Mouse (Mus musculus) monocyte, adult 5-6 weeks (primary cell): ENCODE measurements around the gene Gm11596. TPM values are rescaled to one million over a fixed set of nuclear protein-coding genes. Genes with fewer than 3 reads are reported as not detected.
"Not testable (repeated sequence)": the region's sequence is repeated elsewhere in the genome, so short reads cannot be mapped to it uniquely, and the experiment has no call there.

Source experiments
- ATAC-seq: fragments of 153-309, 156-312 bp; replicated peaks from 2 replicates; pipeline ENCODE4 v1.8.0; 2017; ENCODE audit warnings: mild to moderate bottlenecking; ENCODE audit not compliant: low TSS enrichment, insufficient number of reproducible peaks, severe bottlenecking, poor library complexity, low FRiP score
- total RNA-seq: library from RNA; stranded (forward); fragments of 200-1000, 200-491, 200-594 nt; gene quantifications from 3 replicates; pipeline ENCODE4 v1.2.3, GENCODE M21; 2017

Gm11596 gene
- not detected in 3 replicates for total RNA-seq

GRCm38 (mm10) chr11:99793367-99793766 is at the start of gene Gm11596:
Gene Gm11596 (minus strand): TSS chr11:99793467.
- no peak for ATAC-seq

GRCm38 (mm10) chr11:99842185-99842584 is 48.9 kb upstream of the Gm11596 start:
- no peak for ATAC-seq

- no peak for ATAC-seq
These were observed 44.7 kb upstream of the Gm11596 start, which contains the start of gene 2300003K06Rik for GRCm38 (mm10) chr11:99837966-99838365. Gene 2300003K06Rik (minus strand): TSS chr11:99838066.

GRCm38 (mm10) chr11:99815566-99815965 is 22.3 kb upstream of the Gm11596 start, which contains the start of gene Gm11564:
Gene Gm11564 (minus strand): TSS chr11:99815666.
- not testable (repeated sequence) for ATAC-seq

- ATAC-seq, result not testable (repeated sequence)
These were observed 16.5 kb upstream of the Gm11596 start, which contains the start of gene Krtap4-13 for GRCm38 (mm10) chr11:99809792-99810191. Gene Krtap4-13 (minus strand): TSS chr11:99809892.

GRCm38 (mm10) chr11:99804346-99804745 is 11.1 kb upstream of the Gm11596 start, which contains the start of gene Gm11554:
Gene Gm11554 (minus strand): TSS chr11:99804446.
- ATAC-seq, result not testable (repeated sequence)

GRCm38 (mm10) chr11:99798832-99799231 is 5.6 kb upstream of the Gm11596 start, which contains the start of gene Gm11569:
Gene Gm11569 (minus strand): TSS chr11:99798932.
- not testable (repeated sequence) for ATAC-seq

GRCm38 (mm10) chr11:99784900-99785299 is 8.4 kb downstream of the Gm11596 start, which contains the start of gene Krtap4-9:
Gene Krtap4-9 (plus strand): TSS chr11:99785200.
- ATAC-seq, result not testable (repeated sequence)

- ATAC-seq, result no peak
These were observed 12.7 kb downstream of the Gm11596 start, which contains the start of gene Krtap4-8 for GRCm38 (mm10) chr11:99780604-99781003. Gene Krtap4-8 (minus strand): TSS chr11:99780704.

GRCm38 (mm10) chr11:99778401-99778800 is 14.9 kb downstream of the Gm11596 start:
- ATAC-seq, result no peak

- ATAC-seq, result not testable (repeated sequence)
These were observed 20.5 kb downstream of the Gm11596 start, which contains the start of gene Gm11595 for GRCm38 (mm10) chr11:99772813-99773212. Gene Gm11595 (minus strand): TSS chr11:99772913.

GRCm38 (mm10) chr11:99768410-99768809 is 24.9 kb downstream of the Gm11596 start:
- ATAC-seq, result no peak

GRCm38 (mm10) chr11:99758877-99759276 is 34.4 kb downstream of the Gm11596 start:
- no peak for ATAC-seq

GRCm38 (mm10) chr11:99743985-99744384 is 49.3 kb downstream of the Gm11596 start:
- no peak for ATAC-seq

Other genes with a start within 250 kb of the Gm11596 start
- gene Krtap3-3, start 242.6 kb downstream of the Gm11596 start, total RNA-seq, result not detected in 3 replicates
- not detected in 3 replicates for gene Krtap3-2, start 236.6 kb downstream of the Gm11596 start, total RNA-seq
- not detected in 3 replicates for gene Gm11939, start 234.0 kb downstream of the Gm11596 start, total RNA-seq
- not detected in 3 replicates for gene Krtap3-1, start 226.8 kb downstream of the Gm11596 start, total RNA-seq
- gene Krtap1-5, start 212.5 kb downstream of the Gm11596 start, total RNA-seq, result not detected in 3 replicates
- not detected in 3 replicates for gene Krtap1-4, start 209.8 kb downstream of the Gm11596 start, total RNA-seq
- gene Krtap1-3, start 202.1 kb downstream of the Gm11596 start, total RNA-seq, result not detected in 3 replicates
- not detected in 3 replicates for gene Krtap9-3, start 195.4 kb downstream of the Gm11596 start, total RNA-seq
- not detected in 3 replicates for gene Gm11938, start 190.2 kb downstream of the Gm11596 start, total RNA-seq
- gene Gm11937, start 183.3 kb downstream of the Gm11596 start, total RNA-seq, result not detected in 3 replicates
- not detected in 3 replicates for gene Krtap2-4, start 178.6 kb downstream of the Gm11596 start, total RNA-seq
- gene Gm11562, start 173.0 kb downstream of the Gm11596 start, total RNA-seq, result not detected in 3 replicates
- not detected in 3 replicates for gene Krtap4-1, start 165.2 kb downstream of the Gm11596 start, total RNA-seq
- gene Krtap4-2, start 158.4 kb downstream of the Gm11596 start, total RNA-seq, result not detected in 3 replicates
- gene Krtap4-7, start 149.4 kb downstream of the Gm11596 start, total RNA-seq, result not detected in 3 replicates
- not detected in 3 replicates for gene Gm11555, start 143.2 kb downstream of the Gm11596 start, total RNA-seq
- gene Gm11563, start 134.5 kb downstream of the Gm11596 start, total RNA-seq, result not detected in 3 replicates
- gene Krtap4-6, start 127.5 kb downstream of the Gm11596 start, total RNA-seq, result not detected in 3 replicates
- gene Gm14190, start 102.7 kb downstream of the Gm11596 start, total RNA-seq, result not detected in 3 replicates
- not detected in 3 replicates for gene Gm14180, start 59.2 kb downstream of the Gm11596 start, total RNA-seq
- gene Gm11595, start 20.6 kb downstream of the Gm11596 start, total RNA-seq, result not detected in 3 replicates
- not detected in 3 replicates for gene Krtap4-8, start 12.8 kb downstream of the Gm11596 start, total RNA-seq
- gene Krtap4-9, start 8.3 kb downstream of the Gm11596 start, total RNA-seq, result not detected in 3 replicates
- not detected in 3 replicates for gene Gm11569, start 5.5 kb upstream of the Gm11596 start, total RNA-seq
- not detected in 3 replicates for gene Gm11554, start 11.0 kb upstream of the Gm11596 start, total RNA-seq
- gene Krtap4-13, start 16.4 kb upstream of the Gm11596 start, total RNA-seq, result not detected in 3 replicates
- gene Gm11564, start 22.2 kb upstream of the Gm11596 start, total RNA-seq, result not detected in 3 replicates
- not detected in 3 replicates for gene 2300003K06Rik, start 44.6 kb upstream of the Gm11596 start, total RNA-seq
- gene Krtap4-16, start 58.1 kb upstream of the Gm11596 start, total RNA-seq, result not detected in 3 replicates
- not detected in 3 replicates for gene Gm11568, start 64.5 kb upstream of the Gm11596 start, total RNA-seq
- gene Gm11559, start 71.0 kb upstream of the Gm11596 start, total RNA-seq, result not detected in 3 replicates
- not detected in 3 replicates for gene Krtap9-1, start 79.9 kb upstream of the Gm11596 start, total RNA-seq
- not detected in 3 replicates for gene Gm11567, start 85.7 kb upstream of the Gm11596 start, total RNA-seq
- gene Krtap31-1, start 114.5 kb upstream of the Gm11596 start, total RNA-seq, result not detected in 3 replicates
- not detected in 3 replicates for gene Gm11565, start 121.3 kb upstream of the Gm11596 start, total RNA-seq
- gene Krtap31-2, start 142.8 kb upstream of the Gm11596 start, total RNA-seq, result not detected in 3 replicates
- gene Krtap9-5, start 155.0 kb upstream of the Gm11596 start, total RNA-seq, result not detected in 3 replicates
- not detected in 3 replicates for gene Krtap29-1, start 185.6 kb upstream of the Gm11596 start, total RNA-seq
- not detected in 3 replicates for gene Krtap16-1, start 193.1 kb upstream of the Gm11596 start, total RNA-seq
- gene Krtap17-1, start 200.5 kb upstream of the Gm11596 start, total RNA-seq, result not detected in 3 replicates
- gene Krt33a, start 222.7 kb upstream of the Gm11596 start, total RNA-seq, result not detected in 3 replicates
- gene Krt33b, start 236.4 kb upstream of the Gm11596 start, total RNA-seq, result not detected in 3 replicates
- not detected in 3 replicates for gene Krt34, start 248.1 kb upstream of the Gm11596 start, total RNA-seq